Mouse (Mus musculus) testis, adult 2 months (tissue): ENCODE measurements around the gene Gse1.

ENCODE experiments used
- CTCF ChIP-seq: fragments of 200-500 bp; IDR thresholded peaks from 2 replicates; pipeline ENCODE4 v1.5.1; 2012; ENCODE audit warnings: low read depth, mild to moderate bottlenecking, inconsistent platforms, low read length, moderate library complexity; ENCODE audit not compliant: control insufficient read depth, insufficient read depth, insufficient replicate concordance
- POLR2A ChIP-seq: fragments of 200-500 bp; IDR thresholded peaks from 2 replicates; pipeline ENCODE4 v1.6.1; 2012; ENCODE audit warnings: low read depth, mild to moderate bottlenecking, inconsistent platforms, low read length, moderate library complexity; ENCODE audit not compliant: control insufficient read depth

DNA sequence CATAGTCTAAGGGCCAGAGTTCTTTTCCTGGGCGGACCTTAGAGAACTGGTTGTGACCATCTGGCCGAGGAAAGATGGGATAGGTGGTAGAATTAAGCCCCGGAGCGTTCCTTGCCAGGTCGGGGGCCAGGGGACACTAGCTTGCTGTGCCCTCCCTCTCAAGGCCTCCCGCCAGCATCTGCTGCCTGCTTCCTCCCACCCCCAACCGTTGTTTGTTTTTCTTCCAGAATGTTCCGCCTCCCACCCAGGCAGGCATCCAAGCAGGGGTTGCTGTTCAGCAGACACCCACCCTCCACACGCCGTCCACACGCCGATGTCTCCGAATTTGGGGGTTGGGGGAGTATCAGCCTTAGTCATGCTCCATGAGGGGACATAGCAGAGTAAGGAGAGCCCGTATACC is 49.8 kb downstream of the Gse1 start:
- TF ChIP-seq POLR2A (no peak), CTCF (no peak)
